Mouse (Mus musculus) kidney, adult 8-10 months (tissue): ENCODE data around the gene Capn5.
A peak's percentile ranks its signal among the peaks of the same experiment; 100 is the strongest.

Experiments
- DNase-seq, 2 experiments: peaks; one replicate each; pipeline ENCODE4 v3.0.0; 2022

Gene Capn5

GRCm38 (mm10) chr7:98148721-98149407 is 29.2 kb downstream of the Capn5 start:
- DNase-seq = no peak

DNA sequence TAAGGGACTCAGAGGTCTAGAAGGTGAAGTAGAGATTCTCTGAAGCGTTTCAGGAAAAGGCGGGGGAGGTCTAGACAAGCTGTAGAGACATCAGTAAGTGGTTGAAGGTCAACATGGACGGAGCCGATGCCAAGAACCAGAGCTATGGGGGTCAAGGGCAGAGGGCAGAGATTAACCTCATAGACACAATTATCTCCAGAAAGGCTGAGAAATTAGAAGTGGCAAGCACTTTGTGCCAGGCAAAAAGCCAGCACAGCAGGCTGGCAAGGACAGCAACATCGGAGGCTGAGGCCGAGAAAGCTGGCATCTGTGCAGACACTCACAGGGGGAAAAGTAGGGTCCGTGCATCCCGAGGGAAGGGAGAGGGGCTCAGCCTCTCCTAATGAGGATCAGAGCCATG is 30.3 kb downstream of the Capn5 start:
- DNase-seq = peak; percentile 77 to 82

- DNase-seq = no peak
Measured at GRCm38 (mm10) chr7:98146447-98146845, 31.6 kb downstream of the Capn5 start.

GRCm38 (mm10) chr7:98145842-98146446 is 32.1 kb downstream of the Capn5 start:
- no peak for DNase-seq

- DNase-seq = no peak
Measured at GRCm38 (mm10) chr7:98145402-98145801, 32.7 kb downstream of the Capn5 start, which contains the start of gene Omp. Gene Omp (minus strand): TSS chr7:98145502.

- no peak for DNase-seq
Measured at GRCm38 (mm10) chr7:98142648-98143047, 35.4 kb downstream of the Capn5 start.

DNA sequence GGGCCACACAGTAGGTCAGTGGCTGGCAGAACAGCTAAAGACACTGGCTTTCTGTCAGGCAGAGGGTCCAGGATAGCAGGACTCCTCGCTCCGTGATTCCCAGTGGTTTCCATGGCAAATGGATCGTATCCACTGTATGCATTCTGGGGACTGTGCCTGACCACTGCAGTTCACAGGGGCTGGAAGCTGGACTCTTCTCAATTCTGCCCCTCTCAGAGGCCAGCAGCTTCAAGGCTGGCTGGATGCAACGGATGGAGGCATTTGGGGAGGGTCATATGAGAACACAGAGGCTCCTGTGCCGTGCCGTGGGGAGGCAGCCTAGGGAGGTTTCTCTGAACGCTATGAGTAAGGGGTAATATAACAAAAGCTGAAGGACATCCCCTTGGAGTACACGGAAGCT is 35.8 kb downstream of the Capn5 start:
- no peak for DNase-seq

DNA sequence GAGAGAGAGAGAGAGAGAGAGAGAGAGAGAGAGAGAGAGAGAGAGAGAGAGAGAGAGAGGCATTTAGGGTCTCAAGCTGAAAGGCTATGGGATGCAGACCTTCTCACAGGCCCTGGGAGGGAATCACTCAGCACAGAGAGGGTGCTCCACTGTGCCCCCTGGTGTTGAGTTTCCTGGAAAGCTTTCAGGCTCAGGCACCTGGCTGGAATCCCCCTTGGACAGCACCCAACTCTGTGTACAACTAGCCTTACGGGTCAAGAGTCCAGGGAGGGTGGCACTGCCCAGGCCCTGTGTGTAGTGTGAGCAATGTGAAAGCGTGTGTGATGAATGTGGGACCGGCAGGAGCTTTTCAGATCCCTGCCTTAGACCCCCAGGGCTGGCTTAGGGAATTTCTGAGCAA is 36.9 kb downstream of the Capn5 start:
- DNase-seq = peak; percentile 78 to 87

DNA sequence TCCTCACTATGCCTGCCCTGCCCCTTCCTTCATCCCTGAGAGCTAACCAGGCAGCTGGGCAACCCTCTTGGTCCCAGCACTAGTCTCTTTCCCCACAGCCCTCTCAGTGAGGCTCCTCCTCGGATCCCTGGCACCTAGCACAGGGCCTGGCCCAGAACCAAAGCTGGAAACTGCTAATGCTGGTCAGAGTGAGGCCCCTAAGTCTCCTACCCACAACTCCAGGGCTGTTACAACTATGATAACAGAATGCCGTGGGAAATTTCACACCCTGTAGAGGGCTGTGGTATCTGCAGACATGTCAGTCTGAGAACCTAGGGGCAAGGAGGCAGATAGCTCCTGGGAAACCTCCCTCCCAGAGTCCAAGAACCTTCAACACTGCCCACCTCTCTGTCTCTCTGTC is 37.5 kb downstream of the Capn5 start:
- no peak for DNase-seq

GRCm38 (mm10) chr7:98139216-98139615 is 38.9 kb downstream of the Capn5 start:
- DNase-seq = no peak

DNA sequence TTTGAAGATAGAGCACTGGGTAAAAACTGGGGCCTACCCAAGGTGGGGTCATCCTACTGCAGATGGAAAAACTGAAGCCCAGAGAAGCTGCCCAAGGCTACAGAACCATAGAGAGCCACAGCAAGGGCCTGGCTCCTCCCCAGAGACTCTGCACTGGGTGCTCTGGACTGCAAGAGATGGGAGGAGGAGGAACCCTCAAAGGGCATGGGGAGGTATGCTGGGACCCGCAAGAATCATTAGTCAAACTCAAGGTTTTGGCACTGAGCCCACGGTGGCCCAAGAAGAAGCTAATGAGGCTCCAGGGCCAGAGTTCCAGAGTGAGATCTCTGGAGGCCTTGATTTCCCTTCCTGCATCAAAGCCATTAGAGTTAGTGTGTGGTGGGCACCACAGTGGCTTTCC is 40.1 kb downstream of the Capn5 start:
- DNase-seq = no peak

DNA sequence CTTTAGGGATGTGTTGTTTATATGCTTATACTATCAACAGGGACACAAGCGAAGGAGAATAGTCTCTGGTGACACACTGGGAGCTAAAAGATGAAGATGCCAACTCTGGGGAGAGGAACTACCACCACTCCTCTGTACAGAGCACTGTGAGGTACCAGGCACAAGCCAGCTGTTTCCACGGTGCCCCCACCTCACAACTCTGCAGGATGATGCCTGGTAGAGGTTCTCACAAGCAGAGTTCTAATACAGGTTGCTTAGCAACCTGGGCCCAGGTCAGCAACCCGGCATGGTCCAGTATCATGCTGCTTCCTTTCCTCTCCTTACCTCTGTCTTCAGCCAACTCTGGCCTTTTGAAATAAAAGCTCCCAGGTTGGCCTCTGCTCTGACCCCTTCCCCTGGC is 40.5 kb downstream of the Capn5 start:
- DNase-seq = no peak

GRCm38 (mm10) chr7:98131751-98132150 is 46.3 kb downstream of the Capn5 start:
- no peak for DNase-seq

- DNase-seq = peak in 1 of 2 experiments; percentile 52
Measured at GRCm38 (mm10) chr7:98125473-98125872, 52.6 kb downstream of the Capn5 start.

DNA sequence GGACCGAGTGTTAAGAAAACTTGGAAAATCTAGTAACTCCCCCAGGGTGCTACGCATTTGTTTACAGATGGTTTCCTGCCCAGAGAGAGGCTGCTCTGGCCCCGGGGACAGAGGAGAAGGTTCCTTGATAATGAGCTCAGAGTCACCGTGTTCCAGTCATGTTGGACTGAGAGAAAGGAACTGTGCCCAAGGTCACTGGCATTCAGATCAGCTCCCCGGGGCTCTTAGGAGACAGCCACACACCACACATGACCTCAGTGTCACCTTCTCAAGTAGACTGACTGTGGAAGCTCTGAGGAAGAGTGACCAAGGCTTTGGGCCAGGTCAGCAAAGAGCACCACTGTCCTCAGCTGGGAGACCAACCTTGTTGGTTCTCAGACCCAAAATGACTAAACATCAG is 53.4 kb downstream of the Capn5 start:
- no peak for DNase-seq

DNA sequence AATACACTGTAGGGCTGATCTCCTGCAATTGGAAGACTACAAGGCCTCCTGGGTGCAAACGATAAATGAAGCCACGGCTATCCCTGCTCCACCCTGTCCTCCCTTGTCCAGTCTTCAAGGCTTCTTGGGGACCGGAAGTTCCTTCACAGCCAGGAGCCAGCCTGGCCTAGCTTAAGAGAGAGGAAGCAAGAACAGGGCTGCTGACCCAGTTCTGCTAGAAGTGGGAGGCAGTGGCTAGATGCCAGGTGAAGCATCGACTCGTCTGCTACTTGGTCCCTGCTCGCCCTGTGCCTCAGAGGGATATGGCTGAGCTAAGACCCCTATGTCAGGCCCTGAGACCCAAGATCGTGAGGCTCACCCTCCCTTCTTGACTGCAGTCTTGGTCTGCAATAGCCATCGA is 56.4 kb downstream of the Capn5 start:
- no peak for DNase-seq

GRCm38 (mm10) chr7:98121241-98121640 is 56.8 kb downstream of the Capn5 start:
- no peak for DNase-seq

DNA sequence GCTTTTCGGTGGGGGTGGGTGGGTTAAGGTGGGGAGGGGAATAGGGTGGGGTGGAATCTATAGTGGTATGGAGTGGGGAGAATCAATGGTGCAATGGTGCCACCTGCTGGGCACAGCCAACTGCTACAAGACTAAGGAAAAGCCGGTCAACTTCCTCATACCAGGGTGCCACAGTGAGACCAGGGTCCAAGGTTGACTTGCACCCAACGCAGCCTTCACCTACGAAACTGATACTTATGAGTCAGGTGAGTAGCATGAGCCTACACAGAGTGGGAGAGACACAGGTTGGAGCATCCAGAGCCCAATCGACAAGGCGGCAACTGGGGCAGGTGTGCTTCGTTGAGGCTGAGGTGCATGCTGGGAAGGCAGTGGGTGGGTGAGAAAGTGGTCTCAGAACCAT is 57.7 kb downstream of the Capn5 start:
- DNase-seq = peak; percentile 67 to 75

DNA sequence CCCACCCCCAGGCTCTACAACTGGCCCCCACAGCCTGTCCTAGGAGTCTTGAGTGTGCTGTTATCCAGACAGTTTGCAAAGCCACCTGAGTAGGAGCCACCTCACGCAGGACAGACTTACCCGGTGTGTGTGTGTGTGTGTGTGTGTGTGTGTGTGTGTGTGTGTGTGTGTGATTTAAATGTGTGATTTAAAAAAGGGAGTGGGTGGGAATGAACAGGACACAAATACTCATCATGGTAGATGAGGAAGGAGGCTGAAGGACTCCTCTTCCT is 58.2 kb downstream of the Capn5 start:
- no peak for DNase-seq

- DNase-seq = peak; percentile 79 to 84
Measured at GRCm38 (mm10) chr7:98119179-98119960, 58.7 kb downstream of the Capn5 start, which contains the start of gene Myo7a. Gene Myo7a (minus strand): TSS chr7:98119524.

GRCm38 (mm10) chr7:98117012-98117660 is 60.9 kb downstream of the Capn5 start:
- peak; percentile 95 to 96 for DNase-seq

- no peak for DNase-seq
Measured at GRCm38 (mm10) chr7:98114656-98115055, 63.4 kb downstream of the Capn5 start.

DNA sequence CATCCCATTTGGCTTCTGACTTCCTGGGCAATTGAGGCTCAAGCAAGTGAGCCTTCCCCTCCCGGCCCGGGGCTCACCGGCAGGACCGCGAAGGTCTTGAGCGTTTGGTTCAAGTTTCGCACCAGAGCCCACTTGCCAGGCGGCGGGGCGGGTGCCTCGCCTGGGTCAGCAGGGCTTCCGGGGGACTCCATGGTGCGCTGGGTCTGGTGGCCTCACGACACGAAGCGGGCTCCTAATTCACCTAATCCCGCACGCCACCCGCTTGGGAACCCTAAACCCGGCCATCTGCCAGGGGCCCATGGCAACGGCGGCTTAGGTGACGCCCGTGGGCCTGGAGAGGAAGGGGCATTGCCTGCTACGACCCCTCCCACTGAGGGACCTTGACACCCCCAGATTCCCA is 66.8 kb downstream of the Capn5 start:
- no peak for DNase-seq

DNA sequence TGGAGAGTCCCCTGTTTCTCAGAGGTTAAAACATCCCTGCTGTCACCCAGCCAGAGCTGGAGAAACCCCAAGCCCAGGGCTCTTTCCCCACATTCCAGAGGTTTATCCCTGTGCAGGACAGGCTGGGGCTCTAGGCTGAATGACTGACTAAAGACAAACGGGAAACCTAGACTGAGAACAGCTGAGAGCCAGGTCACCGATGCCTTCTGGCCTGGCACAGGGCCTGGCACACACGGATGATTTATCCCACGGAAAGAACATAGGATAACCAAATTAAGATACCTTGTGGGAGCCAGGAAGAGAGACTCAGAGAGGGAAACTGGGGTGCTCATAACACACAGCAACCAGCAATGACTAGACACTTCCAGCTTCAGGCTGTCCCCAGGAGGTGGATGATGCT is 68.3 kb downstream of the Capn5 start:
- no peak for DNase-seq
